Mouse (Mus musculus) CH12.LX (cell line): ENCODE measurements around the gene Ski. TPM values are rescaled to one million over a fixed set of nuclear protein-coding genes. Genes with fewer than 3 reads are reported as not detected.

ENCODE experiments used
- DNase-seq: peaks from one replicate; pipeline ENCODE4 v3.0.0-alpha.2; 2013; ENCODE audit errors: extremely low read depth
- H3K27ac ChIP-seq: 2 replicates; pipeline ENCODE4 v1.5.1; 2012; ENCODE audit warnings: low read depth, mild to moderate bottlenecking, control low read depth, moderate library complexity; ENCODE audit not compliant: insufficient read depth
- H3K27me3 ChIP-seq: replicated peaks from 2 replicates; pipeline ENCODE3; 2012; ENCODE audit warnings: inconsistent platforms
- H3K36me3 ChIP-seq, 2 experiments: replicated peaks in 1 of 2; 2 replicates each; pipeline versions ENCODE3 to v1.6.1; 2012; ENCODE audit warnings: inconsistent platforms in 1 of 2, low read length in 1 of 2, mild to moderate bottlenecking in 1 of 2, mixed read lengths in 1 of 2, moderate library complexity in 1 of 2; ENCODE audit not compliant: control insufficient read depth in 1 of 2, insufficient read depth in 1 of 2
- H3K4me1 ChIP-seq, 2 experiments: 2 replicates each; pipeline ENCODE4 v1.6.1; 2012; ENCODE audit warnings: inconsistent platforms in 1 of 2, moderate library complexity in 1 of 2; ENCODE audit not compliant: insufficient read depth in 2 of 2, control insufficient read depth in 1 of 2
- H3K4me2 ChIP-seq: 2 replicates; pipeline ENCODE4 v1.6.1; 2012; ENCODE audit warnings: low read depth, mild to moderate bottlenecking, control low read depth; ENCODE audit not compliant: poor library complexity, insufficient read depth, severe bottlenecking
- H3K4me3 ChIP-seq, 3 experiments: fragments of 150-350 bp in 1 of 3; sonication (generic) in 1 of 3; replicated peaks in 1 of 3; 2 replicates each; pipeline versions ENCODE3 to v1.5.1; 2011 to 2012; ENCODE audit warnings: low read depth in 2 of 3, low read length in 2 of 3, mild to moderate bottlenecking in 2 of 3, moderate library complexity in 2 of 3, control low read depth in 1 of 3, improper control_type of control experiment in 1 of 3, inconsistent platforms in 1 of 3, mixed read lengths in 1 of 3; ENCODE audit not compliant: poor library complexity in 1 of 3
- H3K79me2 ChIP-seq: replicated peaks from 2 replicates; pipeline ENCODE4 v1.6.1; 2012; ENCODE audit warnings: mild to moderate bottlenecking, moderate library complexity; ENCODE audit not compliant: control insufficient read depth, poor library complexity, insufficient read depth, severe bottlenecking; ENCODE audit errors: extremely low read depth
- H3K9ac ChIP-seq: 2 replicates; pipeline ENCODE4 v1.6.1; 2012; ENCODE audit warnings: low read depth, mild to moderate bottlenecking, control low read depth, moderate library complexity; ENCODE audit not compliant: insufficient read depth
- H3K9me3 ChIP-seq: replicated peaks from 2 replicates; pipeline ENCODE3; 2012; ENCODE audit warnings: low read length, inconsistent platforms, mixed read lengths
- CHD2 ChIP-seq: IDR thresholded peaks from 2 replicates; pipeline ENCODE4 v1.6.1; 2011; ENCODE audit warnings: low read length, improper control_type of control experiment
- CTCF ChIP-seq, 2 experiments: IDR thresholded peaks in 1 of 2; conservative IDR thresholded peaks in 1 of 2; 2 replicates each; pipeline ENCODE4 v1.5.1; 2011 to 2012; ENCODE audit warnings: low read depth in 2 of 2, low read length in 2 of 2, improper control_type of control experiment in 1 of 2, inconsistent platforms in 1 of 2, mild to moderate bottlenecking in 1 of 2, moderate library complexity in 1 of 2
- E2F4 ChIP-seq: IDR thresholded peaks from 2 replicates; pipeline ENCODE4 v1.6.1; 2011; ENCODE audit warnings: low read depth, low read length, improper control_type of control experiment; ENCODE audit not compliant: insufficient replicate concordance
- ELF1 ChIP-seq: IDR thresholded peaks from 2 replicates; pipeline ENCODE4 v1.6.1; 2014; ENCODE audit warnings: low read depth, mild to moderate bottlenecking, inconsistent platforms, low read length, improper control_type of control experiment
- MAX ChIP-seq: IDR thresholded peaks from 2 replicates; pipeline ENCODE4 v1.6.1; 2011; ENCODE audit warnings: low read length, improper control_type of control experiment
- MAZ ChIP-seq: IDR thresholded peaks from 2 replicates; pipeline ENCODE4 v1.6.1; 2012; ENCODE audit warnings: low read depth, mild to moderate bottlenecking, inconsistent platforms, low read length, improper control_type of control experiment, moderate library complexity
- MYC ChIP-seq: IDR thresholded peaks from 2 replicates; pipeline ENCODE4 v1.6.1; 2011; ENCODE audit warnings: low read depth, mild to moderate bottlenecking, improper control_type of control experiment, low read length
- RAD21 ChIP-seq: IDR thresholded peaks from 2 replicates; pipeline ENCODE4 v1.6.1; 2011; ENCODE audit warnings: low read depth, mild to moderate bottlenecking, low read length, improper control_type of control experiment, moderate library complexity
- UBTF ChIP-seq: IDR thresholded peaks from 2 replicates; pipeline ENCODE4 v1.6.1; 2012; ENCODE audit warnings: low read depth, mild to moderate bottlenecking, inconsistent platforms, low read length, improper control_type of control experiment, moderate library complexity
- USF1 ChIP-seq: IDR thresholded peaks from 2 replicates; pipeline ENCODE4 v1.6.1; 2014; ENCODE audit warnings: low read depth, mild to moderate bottlenecking, inconsistent platforms, low read length, improper control_type of control experiment
- ZC3H11A ChIP-seq: IDR thresholded peaks from 2 replicates; pipeline ENCODE4 v1.6.1; 2012; ENCODE audit warnings: low read depth, mild to moderate bottlenecking, inconsistent platforms, low read length, improper control_type of control experiment
- ZNF384 ChIP-seq: IDR thresholded peaks from 2 replicates; pipeline ENCODE4 v1.6.1; 2012; ENCODE audit warnings: low read depth, low read length, improper control_type of control experiment, inconsistent platforms
- dilution Hi-C: fragments of 300-500 bp; cut with MboI; formaldehyde crosslinking; loops from 2 replicates; pipeline ENCODE4 v1.14.3; 2020; ENCODE audit warnings: low sequenced_read_pairs; ENCODE audit not compliant: extremely low pct_unique_long_range_greater_than_20kb, extremely low pct_ligation_motif_present
- in situ Hi-C: fragments of 300-500 bp; cut with MboI; formaldehyde crosslinking; loops from 3 replicates; pipeline ENCODE4 v1.14.3; 2019; ENCODE audit warnings: low sequenced_read_pairs, low pct_ligation_motif_present, low pct_unique_long_range_greater_than_20kb, mixed read lengths
- polyA plus RNA-seq: library from polyadenylated mRNA; unstranded; fragments of >175 nt; gene quantifications from 2 replicates; pipeline ENCODE4 v1.2.1, GENCODE M21; 2012; ENCODE audit warnings: low read depth; ENCODE audit not compliant: insufficient read length
- total RNA-seq, 2 experiments: library from RNA; depleted of rRNA; stranded (reverse); fragments of 300-350 nt in 1 of 2; fragments of >200 nt in 1 of 2; gene quantifications; 2 replicates each; pipeline ENCODE4 v1.2.3; 2012 to 2014

Gene Ski
- total and polyA plus RNA-seq, 3 experiments: 4.1 to 17.9 (median 10.1) TPM

- Histone ChIP-seq H3K9me3 (peaks cover 14% of the 10 kb centered on the region), H3K27me3 (no peaks in the 10 kb centered on the region), H3K4me2 (no peak overlapping the region), H3K36me3 (peaks cover 6 to 44% of the 10 kb centered on the region in 2 experiments), H3K4me1 (peaks cover 10 to 39% of the 10 kb centered on the region in 2 experiments), H3K4me3 (no peak overlapping the region), H3K9ac (no peak overlapping the region), H3K27ac (no peak overlapping the region)
- TF ChIP-seq MYC: no peak
- TF ChIP-seq CTCF (conservative IDR thresholded peaks at IDR 0.05 in 1 of 2, IDR thresholded peaks at IDR 0.05 in 1 of 2; ENCODE audit: low read depth in 2 of 2, low read length in 2 of 2): no peak
- TF ChIP-seq, all 38 proteins: peak for 0
- DNase-seq: no peak
- no peaks in the 10 kb centered on the region for H3K79me2 ChIP-seq
- in situ Hi-C loops: no loop called here
- dilution Hi-C loops: no loop called here
These were observed 72.5 kb downstream of the Ski start for GRCm38 (mm10) chr4:155149941-155150275.

- dilution Hi-C loops: no loop called here
- no peak for DNase-seq
- Histone ChIP-seq H3K27ac (no peak overlapping the region), H3K36me3 (peaks cover 4 to 37% of the 10 kb centered on the region in 2 experiments)
- TF ChIP-seq E2F4 (no peak), CHD2 (no peak), ZC3H11A (no peak), UBTF (no peak), USF1 (no peak), ZNF384 (no peak), MAZ (no peak), ELF1 (no peak), RAD21 (no peak)
- TF ChIP-seq, all 38 proteins: peak for 0
- peaks cover 14% of the 10 kb centered on the region for H3K9me3 ChIP-seq
- peaks cover 6 to 33% of the 10 kb centered on the region in 2 experiments for H3K4me1 ChIP-seq
- no peaks in the 10 kb centered on the region for H3K79me2 ChIP-seq
- H3K4me2 ChIP-seq: no peak overlapping the region
- in situ Hi-C loops: no loop called here
- no peak overlapping the region for H3K9ac ChIP-seq
- H3K4me3 ChIP-seq: no peak overlapping the region
- no peaks in the 10 kb centered on the region for H3K27me3 ChIP-seq
These were observed 73.3 kb downstream of the Ski start for GRCm38 (mm10) chr4:155148910-155149698.

- in situ Hi-C loops: no loop called here
- Histone ChIP-seq H3K36me3 (peaks cover 4 to 32% of the 10 kb centered on the region in 2 experiments), H3K27ac (no peak overlapping the region), H3K4me2 (no peak overlapping the region), H3K79me2 (no peaks in the 10 kb centered on the region), H3K9me3 (peaks cover 14% of the 10 kb centered on the region), H3K9ac (no peak overlapping the region), H3K4me3 (no peak overlapping the region), H3K4me1 (peaks cover 6 to 30% of the 10 kb centered on the region in 2 experiments), H3K27me3 (no peaks in the 10 kb centered on the region)
- TF ChIP-seq MYC (no peak), MAX (no peak), USF1 (no peak), ZNF384 (no peak), UBTF (no peak)
- dilution Hi-C loops: no loop called here
- no peak for DNase-seq
These were observed 73.9 kb downstream of the Ski start for GRCm38 (mm10) chr4:155148453-155148852.
